Mouse (Mus musculus): ENCODE measurements around the gene Tob2. TPM values are rescaled to one million over a fixed set of nuclear protein-coding genes. Genes with fewer than 3 reads are reported as not detected.
A peak's percentile ranks its signal among the peaks of the same experiment; 100 is the strongest.

Gene Tob2
- polyA plus RNA-seq, 1 experiment from 2014 or later: 23.0 TPM

GRCm38 (mm10) chr15:81871604-81872261 lies 13.1 kb upstream of the Tob2 start, which contains the start of gene Phf5a:
TSS of gene Phf5a (minus strand) at chr15:81871911.
- Histone ChIP-seq H3K4me1 (replicated peaks; ENCODE audit: control insufficient read depth, insufficient read depth, low read length) (peaks cover 11% of the 10 kb centered on the region; the same call in 1 of the 2 replicates), H3K27me3 (replicated peaks; ENCODE audit: control insufficient read depth, insufficient read depth, low read length) (no peaks in the 10 kb centered on the region), H3K9ac (ENCODE audit: low read length) (peak within 1 kb of the TSS; percentile 90), H3K9me3 (ENCODE audit: control insufficient read depth, low read length) (no peaks in the 10 kb centered on the region), H3K36me3 (ENCODE audit: control insufficient read depth, insufficient read depth, low read length) (peaks cover 41% of the 10 kb centered on the region), H3K27ac (ENCODE audit: low read depth) (peak within 1 kb of the TSS; percentile 99), H3K4me3 (ENCODE audit: low read depth, low read length) (peak within 1 kb of the TSS; percentile 98), H3K4me2 (ENCODE audit: low read length) (peak within 1 kb of the TSS; percentile 97)
- DNase-seq (ENCODE audit: low spot score) (peak; percentile 99), ATAC-seq (replicated peaks; ENCODE audit: low FRiP score, low TSS enrichment, low read depth) (peak; percentile 94)
- under 1% methylated on average over 30 of the region's 30 CpGs for WGBS

DNA sequence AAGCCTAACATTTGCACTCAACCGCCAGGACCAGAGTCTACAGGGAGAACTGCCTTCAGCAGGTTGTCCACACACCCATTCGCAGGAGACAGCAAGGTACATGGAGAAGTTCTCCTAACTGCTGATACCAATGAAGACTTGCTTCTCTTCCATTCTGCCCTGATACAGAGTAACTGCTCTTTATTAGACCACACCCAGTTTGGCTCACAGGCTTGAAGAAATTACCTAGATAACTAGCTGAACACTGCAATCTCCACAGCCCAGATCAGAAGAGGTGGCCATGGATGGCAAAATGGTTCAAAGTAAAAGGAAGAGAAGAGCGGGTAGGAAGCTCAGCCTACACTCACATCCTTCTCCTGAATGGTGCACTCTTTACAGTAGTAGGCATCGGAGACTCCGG lies 11.4 kb upstream of the Tob2 start:
- Histone ChIP-seq H3K4me1 (replicated peaks; ENCODE audit: control insufficient read depth, insufficient read depth, low read length) (peaks cover 11% of the 10 kb centered on the region; the same call in 1 of the 2 replicates), H3K36me3 (ENCODE audit: control insufficient read depth, insufficient read depth, low read length) (peaks cover 58% of the 10 kb centered on the region), H3K4me2 (ENCODE audit: low read length) (no peak overlapping the region), H3K9ac (ENCODE audit: low read length) (no peak overlapping the region), H3K27ac (ENCODE audit: low read depth) (no peak overlapping the region), H3K9me3 (ENCODE audit: control insufficient read depth, low read length) (no peaks in the 10 kb centered on the region), H3K4me3 (ENCODE audit: low read depth, low read length) (no peak overlapping the region), H3K27me3 (replicated peaks; ENCODE audit: control insufficient read depth, insufficient read depth, low read length) (no peaks in the 10 kb centered on the region)
- no peak for DNase-seq (ENCODE audit: low spot score)
- ATAC-seq (replicated peaks; ENCODE audit: low FRiP score, low TSS enrichment, low read depth): no peak
- WGBS: 97% methylated on average over 5 of the region's 5 CpGs

DNA sequence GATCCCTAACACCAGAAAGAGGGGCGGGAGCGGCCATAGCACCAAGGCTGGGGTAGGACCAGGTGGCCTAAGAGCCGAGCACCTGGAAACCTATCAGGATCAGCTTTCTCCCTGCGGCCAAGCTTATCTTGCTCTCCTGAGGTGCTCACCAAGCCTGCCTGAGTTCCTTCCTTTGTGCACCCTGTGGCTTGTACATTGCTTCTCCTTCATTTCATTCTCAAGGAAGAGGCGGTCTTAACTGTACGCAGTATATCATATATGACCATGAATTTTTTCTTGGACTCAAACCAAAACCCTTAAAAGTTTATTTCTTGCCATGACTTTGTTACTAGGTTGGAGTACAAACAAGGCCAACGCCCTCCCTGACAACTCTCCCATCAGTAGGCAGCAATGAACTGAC lies 5.6 kb upstream of the Tob2 start:
- WGBS: 92% methylated on average over 7 of the region's 7 CpGs
- no peak for ATAC-seq (replicated peaks; ENCODE audit: low FRiP score, low TSS enrichment, low read depth)
- H3K27ac ChIP-seq (ENCODE audit: low read depth): no peak overlapping the region
- peaks cover 5% of the 10 kb centered on the region; the same call in 1 of the 2 replicates for H3K4me1 ChIP-seq (replicated peaks; ENCODE audit: control insufficient read depth, insufficient read depth, low read length)
- no peak overlapping the region for H3K4me2 ChIP-seq (ENCODE audit: low read length)
- peaks cover 53% of the 10 kb centered on the region for H3K36me3 ChIP-seq (ENCODE audit: control insufficient read depth, insufficient read depth, low read length)
- H3K9ac ChIP-seq (ENCODE audit: low read length): no peak overlapping the region
- H3K27me3 ChIP-seq (replicated peaks; ENCODE audit: control insufficient read depth, insufficient read depth, low read length): no peaks in the 10 kb centered on the region
- H3K4me3 ChIP-seq (ENCODE audit: low read depth, low read length): no peak overlapping the region
- DNase-seq (ENCODE audit: low spot score): no peak
- no peaks in the 10 kb centered on the region for H3K9me3 ChIP-seq (ENCODE audit: control insufficient read depth, low read length)

- 36% methylated on average over 8 of the region's 8 CpGs for WGBS
- H3K4me1 ChIP-seq (replicated peaks; ENCODE audit: control insufficient read depth, insufficient read depth, low read length): peaks cover 9% of the 10 kb centered on the region; the same call in 1 of the 2 replicates
- no peak for DNase-seq (ENCODE audit: low spot score)
- H3K36me3 ChIP-seq (ENCODE audit: control insufficient read depth, insufficient read depth, low read length): peaks cover 16% of the 10 kb centered on the region
- no peaks in the 10 kb centered on the region for H3K27me3 ChIP-seq (replicated peaks; ENCODE audit: control insufficient read depth, insufficient read depth, low read length)
- H3K4me2 ChIP-seq (ENCODE audit: low read length): peak overlapping the region; percentile 98
- H3K27ac ChIP-seq (ENCODE audit: low read depth): peak overlapping the region; percentile 70; the same call in 1 of the 2 replicates
- no peaks in the 10 kb centered on the region for H3K9me3 ChIP-seq (ENCODE audit: control insufficient read depth, low read length)
- peak overlapping the region; percentile 94; the same call in 1 of the 2 replicates for H3K4me3 ChIP-seq (ENCODE audit: low read depth, low read length)
- H3K9ac ChIP-seq (ENCODE audit: low read length): no peak overlapping the region
- ATAC-seq (replicated peaks; ENCODE audit: low FRiP score, low TSS enrichment, low read depth): no peak
Measured at GRCm38 (mm10) chr15:81860471-81861135, 2.0 kb upstream of the Tob2 start.

DNA sequence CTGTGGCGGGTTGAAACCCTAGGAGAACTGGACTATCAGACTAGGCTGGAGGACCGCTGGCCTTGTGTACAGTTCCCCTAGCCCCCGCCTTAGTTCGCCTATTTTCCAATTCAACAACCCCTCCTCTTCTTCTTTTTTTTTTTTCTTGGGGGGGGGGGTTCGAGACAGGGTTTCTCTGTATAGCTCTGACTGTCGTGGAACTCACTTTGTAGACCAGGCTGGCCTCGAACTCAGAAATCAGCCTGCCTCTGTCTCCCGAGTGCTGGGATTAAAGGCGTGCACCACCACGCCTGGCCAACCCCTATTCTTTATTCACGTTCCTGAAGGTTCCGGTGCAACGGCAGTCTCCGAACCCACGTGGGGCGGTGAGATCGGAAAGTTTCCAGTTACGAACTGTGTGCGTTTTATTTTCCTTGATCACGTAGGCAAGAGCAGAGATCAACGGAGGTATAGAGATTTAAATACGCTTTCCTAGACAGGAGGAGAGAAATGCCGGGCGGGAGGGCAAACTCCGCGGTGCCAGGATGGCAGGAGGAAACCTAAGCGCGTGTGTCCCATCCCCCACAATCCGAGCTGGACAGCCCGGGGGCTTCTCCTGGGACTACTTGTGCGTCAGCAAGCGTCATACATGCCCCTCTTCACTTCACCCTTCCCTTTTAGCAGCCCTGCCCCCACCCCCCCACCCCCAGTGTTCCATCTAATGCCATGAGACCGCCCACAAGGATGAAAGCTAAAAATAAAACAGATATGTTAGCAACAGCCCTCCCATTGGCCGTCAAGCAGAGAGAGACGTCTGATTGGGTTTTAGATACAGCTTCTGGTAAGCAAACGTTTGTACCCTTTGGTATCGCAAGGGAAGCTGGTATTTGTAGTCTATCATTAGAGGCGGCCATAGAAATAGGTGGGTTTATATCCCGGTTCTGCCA lies 997 bp upstream of the Tob2 start:
- Histone ChIP-seq H3K36me3 (ENCODE audit: control insufficient read depth, insufficient read depth, low read length) (peaks cover 8% of the 10 kb centered on the region), H3K27ac (ENCODE audit: low read depth) (peak overlapping the region; percentile 95), H3K9ac (ENCODE audit: low read length) (peak overlapping the region; percentile 94), H3K27me3 (replicated peaks; ENCODE audit: control insufficient read depth, insufficient read depth, low read length) (no peaks in the 10 kb centered on the region), H3K4me2 (ENCODE audit: low read length) (peak overlapping the region; percentile 98), H3K4me1 (replicated peaks; ENCODE audit: control insufficient read depth, insufficient read depth, low read length) (peaks cover 9% of the 10 kb centered on the region; the same call in 1 of the 2 replicates), H3K9me3 (ENCODE audit: control insufficient read depth, low read length) (no peaks in the 10 kb centered on the region), H3K4me3 (ENCODE audit: low read depth, low read length) (peak overlapping the region; percentile 94)
- under 1% methylated on average over 39 of the region's 39 CpGs for WGBS
- ATAC-seq (replicated peaks; ENCODE audit: low FRiP score, low TSS enrichment, low read depth) (peak; percentile 84), DNase-seq (ENCODE audit: low spot score) (peak; percentile 90)

DNA sequence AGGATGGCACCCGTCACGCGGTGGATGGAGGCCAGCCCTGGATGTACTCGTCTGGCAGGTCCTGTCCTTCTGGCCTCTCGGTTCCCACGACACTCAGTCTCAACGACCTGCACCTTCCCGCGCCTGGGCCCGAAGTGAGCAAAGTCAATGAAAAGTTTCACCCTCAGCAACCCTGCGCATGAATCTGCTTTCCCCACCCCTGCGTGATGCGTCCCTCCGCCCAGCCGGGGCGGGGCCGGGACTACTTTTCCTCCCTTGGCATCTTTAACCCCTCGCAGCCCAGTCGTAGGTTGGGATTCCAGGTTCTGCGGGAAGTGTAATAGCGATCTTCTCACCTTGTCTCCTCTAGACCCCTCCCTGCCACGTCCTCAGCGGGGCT lies 469 bp downstream of the Tob2 start:
- Histone ChIP-seq H3K4me2 (ENCODE audit: low read length) (peak overlapping the region; percentile 98), H3K27ac (ENCODE audit: low read depth) (peak overlapping the region; percentile 95), H3K27me3 (replicated peaks; ENCODE audit: control insufficient read depth, insufficient read depth, low read length) (no peaks in the 10 kb centered on the region), H3K9ac (ENCODE audit: low read length) (peak overlapping the region; percentile 94), H3K4me3 (ENCODE audit: low read depth, low read length) (peak overlapping the region; percentile 94), H3K4me1 (replicated peaks; ENCODE audit: control insufficient read depth, insufficient read depth, low read length) (peaks cover 9% of the 10 kb centered on the region; the same call in 1 of the 2 replicates), H3K9me3 (ENCODE audit: control insufficient read depth, low read length) (no peaks in the 10 kb centered on the region), H3K36me3 (ENCODE audit: control insufficient read depth, insufficient read depth, low read length) (peaks cover 9% of the 10 kb centered on the region)
- ATAC-seq (replicated peaks; ENCODE audit: low FRiP score, low TSS enrichment, low read depth) (peak; percentile 37), DNase-seq (ENCODE audit: low spot score) (peak; percentile 99)
- WGBS: under 1% methylated on average over 23 of the region's 23 CpGs

DNA sequence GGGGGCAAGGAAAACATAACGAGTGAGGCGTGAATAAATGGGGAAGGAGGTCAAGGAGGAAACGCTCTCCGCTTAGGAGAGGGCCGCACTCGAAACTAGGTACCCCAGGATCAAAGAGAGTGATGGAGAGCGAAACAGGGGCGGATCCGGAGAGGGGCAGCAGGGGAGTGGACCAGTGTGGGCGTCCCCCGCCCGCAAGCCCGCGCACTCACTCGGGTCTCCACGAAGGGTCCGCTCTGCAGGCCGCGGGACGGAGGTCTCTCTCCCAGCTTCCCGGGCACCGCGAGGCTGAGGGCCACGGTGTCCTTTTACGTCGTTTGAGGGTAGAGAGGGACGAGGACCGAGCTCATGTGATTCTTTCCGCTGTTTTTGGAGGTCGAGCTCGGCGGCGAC lies 876 bp downstream of the Tob2 start:
- Histone ChIP-seq H3K9ac (ENCODE audit: low read length) (peak overlapping the region; percentile 94), H3K4me3 (ENCODE audit: low read depth, low read length) (peak overlapping the region; percentile 94), H3K9me3 (ENCODE audit: control insufficient read depth, low read length) (no peaks in the 10 kb centered on the region), H3K36me3 (ENCODE audit: control insufficient read depth, insufficient read depth, low read length) (peaks cover 11% of the 10 kb centered on the region), H3K4me1 (replicated peaks; ENCODE audit: control insufficient read depth, insufficient read depth, low read length) (peaks cover 9% of the 10 kb centered on the region; the same call in 1 of the 2 replicates), H3K27ac (ENCODE audit: low read depth) (peak overlapping the region; percentile 80), H3K4me2 (ENCODE audit: low read length) (peak overlapping the region; percentile 98), H3K27me3 (replicated peaks; ENCODE audit: control insufficient read depth, insufficient read depth, low read length) (no peaks in the 10 kb centered on the region)
- WGBS: 0% methylated on average over 29 of the region's 33 CpGs
- ATAC-seq (replicated peaks; ENCODE audit: low FRiP score, low TSS enrichment, low read depth) (0 out of 2 replicates have a peak, but pooled peaks have one; percentile 4), DNase-seq (ENCODE audit: low spot score) (no peak)

Measured in intestine, embryonic 14.5 days (tissue).